Mouse (Mus musculus) frontal cortex, adult 2 months (tissue): ENCODE data around the gene Cenpt. TPM values are rescaled to one million over a fixed set of nuclear protein-coding genes. Genes with fewer than 3 reads are reported as not detected.

Experiments used
- DNase-seq, 2 experiments: peaks; one replicate each; pipeline ENCODE4 v3.0.0; 2022; ENCODE audit warnings: low spot score in 1 of 2; ENCODE audit errors: extremely low spot score in 1 of 2
- polyA plus RNA-seq: library from polyadenylated mRNA; depleted of rRNA; stranded (reverse); fragments of >200 nt; gene quantifications from 2 replicates; pipeline ENCODE4 v1.2.3, GENCODE M21; 2012; rRNA removed

Gene Cenpt
- polyA plus RNA-seq, 1 experiment = 32.3 TPM

GRCm38 (mm10) chr8:105808480-105808879 is 44.6 kb downstream of the Cenpt start:
- no peak for DNase-seq

GRCm38 (mm10) chr8:105807766-105808165 is 45.3 kb downstream of the Cenpt start:
- DNase-seq = no peak

GRCm38 (mm10) chr8:105805964-105806363 is 47.1 kb downstream of the Cenpt start:
- no peak for DNase-seq

- no peak for DNase-seq
These were observed 47.7 kb downstream of the Cenpt start for GRCm38 (mm10) chr8:105805346-105805745.

- DNase-seq = no peak
These were observed 48.3 kb downstream of the Cenpt start for GRCm38 (mm10) chr8:105804797-105805196.

GRCm38 (mm10) chr8:105801153-105801904 is 51.7 kb downstream of the Cenpt start:
- DNase-seq = no peak

- peak in 1 of 2 experiments; percentile 44 for DNase-seq
These were observed 53.8 kb downstream of the Cenpt start for GRCm38 (mm10) chr8:105799091-105799812.

- DNase-seq = no peak
These were observed 54.7 kb downstream of the Cenpt start for GRCm38 (mm10) chr8:105798408-105798807.

GRCm38 (mm10) chr8:105795785-105796184 is 57.3 kb downstream of the Cenpt start:
- DNase-seq = no peak

Other genes with a start within 250 kb of the Cenpt start
- gene Ripor1, start 248.0 kb downstream of the Cenpt start, polyA plus RNA-seq = 52.0 and 52.1 TPM in 2 replicates
- gene Ctcf, start 216.7 kb downstream of the Cenpt start, polyA plus RNA-seq = 34.9 and 37.1 TPM in 2 replicates
- 0.25 and 0.36 TPM in 2 replicates for gene Agrp, start 215.9 kb downstream of the Cenpt start, polyA plus RNA-seq
- 33.6 and 37.2 TPM in 2 replicates for gene Carmil2, start 167.0 kb downstream of the Cenpt start, polyA plus RNA-seq
- 42.5 and 46.0 TPM in 2 replicates for gene Acd, start 152.2 kb downstream of the Cenpt start, polyA plus RNA-seq
- gene Pard6a, start 152.1 kb downstream of the Cenpt start, polyA plus RNA-seq = 49.5 and 57.0 TPM in 2 replicates
- 0.38 and 0.92 TPM in 2 replicates for gene 4933405L10Rik, start 145.6 kb downstream of the Cenpt start, polyA plus RNA-seq
- gene Enkd1, start 145.1 kb downstream of the Cenpt start, polyA plus RNA-seq = 15.6 and 16.0 TPM in 2 replicates
- gene Gfod2, start 94.6 kb downstream of the Cenpt start, polyA plus RNA-seq = 18.1 and 21.5 TPM in 2 replicates
- 24.2 and 28.5 TPM in 2 replicates for gene Ranbp10, start 25.9 kb downstream of the Cenpt start, polyA plus RNA-seq
- gene Tsnaxip1, start 25.5 kb downstream of the Cenpt start, polyA plus RNA-seq = 0.17 TPM in 1 of 2 replicates, not detected in the other
- 47.0 and 47.1 TPM in 2 replicates for gene Thap11, start 1.9 kb upstream of the Cenpt start, polyA plus RNA-seq
- 79.7 and 94.9 TPM in 2 replicates for gene Nutf2, start 7.3 kb upstream of the Cenpt start, polyA plus RNA-seq
- 71.6 and 78.3 TPM in 2 replicates for gene Edc4, start 27.6 kb upstream of the Cenpt start, polyA plus RNA-seq
- 4.2 and 8.1 TPM in 2 replicates for gene Nrn1l, start 40.3 kb upstream of the Cenpt start, polyA plus RNA-seq
- 13.3 TPM in 2 replicates for gene Pskh1, start 47.2 kb upstream of the Cenpt start, polyA plus RNA-seq
- gene Ctrl, start 80.6 kb upstream of the Cenpt start, polyA plus RNA-seq = 4.5 and 4.9 TPM in 2 replicates
- 115 and 125 TPM in 2 replicates for gene Psmb10, start 85.2 kb upstream of the Cenpt start, polyA plus RNA-seq
- 75.1 and 75.6 TPM in 2 replicates for gene Lcat, start 90.1 kb upstream of the Cenpt start, polyA plus RNA-seq
- 24.9 and 28.3 TPM in 2 replicates for gene Slc12a4, start 112.8 kb upstream of the Cenpt start, polyA plus RNA-seq
- gene Dpep3, start 126.2 kb upstream of the Cenpt start, polyA plus RNA-seq = not detected in 2 replicates
- gene Dus2, start 138.1 kb upstream of the Cenpt start, polyA plus RNA-seq = 27.1 and 28.5 TPM in 2 replicates
- gene Dpep2nb, start 152.7 kb upstream of the Cenpt start, polyA plus RNA-seq = not detected in 2 replicates
- 9.6 and 11.4 TPM in 2 replicates for gene Ddx28, start 158.6 kb upstream of the Cenpt start, polyA plus RNA-seq
- 7.7 TPM in 2 replicates for gene Nfatc3, start 205.6 kb upstream of the Cenpt start, polyA plus RNA-seq